ENCODE assay signal across 8 mouse cellular contexts in genomic region chr10:85651706-85652105, GRCm38 (mm10).
A peak's percentile ranks its signal among the peaks of the same experiment; 100 is the strongest.
DNase-seq lines count a peak whose midpoint lies in the region; ATAC-seq and TF ChIP-seq lines count a peak whose summit lies in the region.

No protein-coding gene starts in this region.

- no peak overlapping the region for H3K27ac ChIP-seq in spleen, adult 2 months (ENCODE audit: insufficient read depth, low read length)
- H3K27ac ChIP-seq in intestine, embryonic 15.5 days, result no peak overlapping the region
- H3K27ac ChIP-seq in midbrain, embryonic 12.5 days (replicated peaks), result no peak overlapping the region
- no peak overlapping the region for H3K27ac ChIP-seq in stomach, embryonic 14.5 days (ENCODE audit: low read length)

- peak; percentile 71 for ATAC-seq in intestine, embryonic 15.5 days
- peak; percentile 52 for ATAC-seq in midbrain, embryonic 12.5 days (ENCODE audit: low FRiP score, low read depth)
- ATAC-seq in stomach, embryonic 14.5 days (ENCODE audit: insufficient number of reproducible peaks, insufficient read depth, low FRiP score, low read depth), result peak; percentile 56; the same call in 1 of the 2 replicates

- no peak for TF ChIP-seq POLR2A in spleen, adult 2 months (IDR thresholded peaks at IDR 0.05; ENCODE audit: low read depth, low read length)

- intact Hi-C loops in left cerebral cortex, postnatal 10 days (cut with DNase I), result loop anchor here (5.0 kb wide), 1 partner anchor 429 kb away; no protein-coding TSS in a partner anchor

- no peaks in the 10 kb centered on the region for H3K36me3 ChIP-seq in spleen, adult 2 months (ENCODE audit: control insufficient read depth, insufficient read depth, low read length)
- no peaks in the 10 kb centered on the region for H3K36me3 ChIP-seq in intestine, embryonic 15.5 days
- no peaks in the 10 kb centered on the region for H3K36me3 ChIP-seq in midbrain, embryonic 12.5 days
- no peaks in the 10 kb centered on the region for H3K36me3 ChIP-seq in stomach, embryonic 14.5 days (ENCODE audit: control insufficient read depth, insufficient read depth, low read length)

- no peaks in the 10 kb centered on the region for H3K27me3 ChIP-seq in spleen, adult 2 months (ENCODE audit: control insufficient read depth, insufficient read depth, low read length)
- no peaks in the 10 kb centered on the region for H3K27me3 ChIP-seq in intestine, embryonic 15.5 days (replicated peaks)
- no peaks in the 10 kb centered on the region for H3K27me3 ChIP-seq in midbrain, embryonic 12.5 days
- H3K27me3 ChIP-seq in stomach, embryonic 14.5 days (ENCODE audit: control insufficient read depth, insufficient read depth, low read length), result no peaks in the 10 kb centered on the region

- peak; percentile 2 to 5 for DNase-seq in spleen, adult 2 months (ENCODE audit: low read depth in 1 of 2, low spot score in 2 of 2)
- DNase-seq in spleen, adult 12 weeks (ENCODE audit: low spot score), result no peak
- peak; percentile 35 for DNase-seq in cerebellum, adult 9-11 months
- peak; percentile 74 for DNase-seq in forelimb bud, embryonic 11.5 days (ENCODE audit: low read depth, low spot score)
- DNase-seq in left cerebral cortex, postnatal 10 days (ENCODE audit: extremely low spot score in 1 of 2, low spot score in 2 of 2), result peak; percentile 58 to 61

- peak; percentile 47; the same call in 1 of the 2 replicates for TF ChIP-seq CTCF in spleen, adult 2 months (IDR thresholded peaks at IDR 0.05; ENCODE audit: extremely low read depth, insufficient read depth, insufficient read length, insufficient replicate concordance)

- no peaks in the 10 kb centered on the region for H3K4me1 ChIP-seq in spleen, adult 2 months (ENCODE audit: control insufficient read depth, insufficient read depth, insufficient read length)
- 0 out of 2 replicates have a peak, but pooled peaks cover 4% of the 10 kb centered on the region for H3K4me1 ChIP-seq in intestine, embryonic 15.5 days (replicated peaks)
- 0 out of 2 replicates have a peak, but pooled peaks cover 2% of the 10 kb centered on the region for H3K4me1 ChIP-seq in midbrain, embryonic 12.5 days
- peaks cover 6% of the 10 kb centered on the region; the same call in 1 of the 2 replicates for H3K4me1 ChIP-seq in stomach, embryonic 14.5 days (ENCODE audit: control insufficient read depth, insufficient read depth, low read length)

- no peak overlapping the region for H3K9ac ChIP-seq in intestine, embryonic 15.5 days
- H3K9ac ChIP-seq in midbrain, embryonic 12.5 days (replicated peaks), result no peak overlapping the region
- H3K9ac ChIP-seq in stomach, embryonic 14.5 days (replicated peaks; ENCODE audit: low read depth, low read length), result no peak overlapping the region

- H3K4me3 ChIP-seq in spleen, adult 2 months (ENCODE audit: extremely low read depth, insufficient read depth, insufficient read length), result no peak overlapping the region
- H3K4me3 ChIP-seq in intestine, embryonic 15.5 days (replicated peaks), result no peak overlapping the region
- no peak overlapping the region for H3K4me3 ChIP-seq in midbrain, embryonic 12.5 days
- no peak overlapping the region for H3K4me3 ChIP-seq in stomach, embryonic 14.5 days (ENCODE audit: low read depth, low read length)

- H3K9me3 ChIP-seq in intestine, embryonic 15.5 days, result no peaks in the 10 kb centered on the region
- no peaks in the 10 kb centered on the region for H3K9me3 ChIP-seq in midbrain, embryonic 12.5 days
- no peaks in the 10 kb centered on the region for H3K9me3 ChIP-seq in stomach, embryonic 14.5 days (ENCODE audit: control insufficient read depth, low read depth, low read length)

- 32% methylated on average over 7 of the region's 7 CpGs for WGBS in spleen, adult 2 months
- WGBS in intestine, embryonic 15.5 days, result 31% methylated on average over 7 of the region's 7 CpGs
- 31% methylated on average over 7 of the region's 7 CpGs for WGBS in midbrain, embryonic 12.5 days
- WGBS in stomach, embryonic 14.5 days, result 33% methylated on average over 7 of the region's 7 CpGs

- H3K4me2 ChIP-seq in intestine, embryonic 15.5 days (replicated peaks), result no peak overlapping the region; the same call in 1 of the 2 replicates
- 0 out of 2 replicates have a peak overlapping the region, but pooled peaks have one; percentile 5 for H3K4me2 ChIP-seq in midbrain, embryonic 12.5 days (replicated peaks)
- no peak overlapping the region for H3K4me2 ChIP-seq in stomach, embryonic 14.5 days (replicated peaks; ENCODE audit: low read depth, low read length)
